8 mouse cellular contexts compared by ENCODE assay signal in genomic region chr17:27011998-27012672, GRCm38 (mm10). TPM values are rescaled to one million over a fixed set of nuclear protein-coding genes. Genes with fewer than 3 reads are reported as not detected.
A peak's percentile ranks its signal among the peaks of the same experiment; 100 is the strongest.
DNase-seq lines count a peak whose midpoint lies in the region; ATAC-seq and TF ChIP-seq lines count a peak whose summit lies in the region.

No protein-coding gene starts in this region.

- no peak overlapping the region for H3K9ac ChIP-seq in midbrain, embryonic 13.5 days (replicated peaks)
- H3K9ac ChIP-seq in hindbrain, embryonic 16.5 days (ENCODE audit: low read depth, low read length) = no peak overlapping the region

- WGBS in limb, embryonic 10.5 days = 60% methylated on average over 14 of the region's 14 CpGs
- WGBS in olfactory bulb, adult 2 months = 27% methylated on average over 14 of the region's 14 CpGs
- 67% methylated on average over 14 of the region's 14 CpGs for WGBS in midbrain, embryonic 13.5 days
- 65% methylated on average over 14 of the region's 14 CpGs for WGBS in hindbrain, embryonic 16.5 days

- H3K4me3 ChIP-seq in limb, embryonic 10.5 days = peak overlapping the region; percentile 3; the same call in 1 of the 2 replicates
- H3K4me3 ChIP-seq in olfactory bulb, adult 2 months (ENCODE audit: insufficient read depth, low read depth, low read length) = peak overlapping the region; percentile 9
- H3K4me3 ChIP-seq in midbrain, embryonic 13.5 days (replicated peaks) = no peak overlapping the region
- no peak overlapping the region for H3K4me3 ChIP-seq in hindbrain, embryonic 16.5 days (ENCODE audit: low read length)

- TF ChIP-seq POLR2A in olfactory bulb, adult 2 months (IDR thresholded peaks at IDR 0.05; ENCODE audit: insufficient read depth, low read depth, low read length) = no peak

- H3K27me3 ChIP-seq in limb, embryonic 10.5 days (ENCODE audit: low read depth, poor library complexity, severe bottlenecking) = no peaks in the 10 kb centered on the region
- H3K27me3 ChIP-seq in midbrain, embryonic 13.5 days = no peaks in the 10 kb centered on the region
- no peaks in the 10 kb centered on the region for H3K27me3 ChIP-seq in hindbrain, embryonic 16.5 days (replicated peaks; ENCODE audit: control insufficient read depth, insufficient read depth, low read length)

- H3K27ac ChIP-seq in limb, embryonic 10.5 days = peak overlapping the region; percentile 46; the same call in 1 of the 2 replicates
- peak overlapping the region; percentile 98 for H3K27ac ChIP-seq in olfactory bulb, adult 2 months (ENCODE audit: insufficient read depth, low read depth, low read length)
- H3K27ac ChIP-seq in midbrain, embryonic 13.5 days = no peak overlapping the region
- no peak overlapping the region for H3K27ac ChIP-seq in hindbrain, embryonic 16.5 days (ENCODE audit: low read depth, low read length)

- H3K4me2 ChIP-seq in midbrain, embryonic 13.5 days (replicated peaks) = no peak overlapping the region
- no peak overlapping the region for H3K4me2 ChIP-seq in hindbrain, embryonic 16.5 days (ENCODE audit: low read length)

- DNase-seq in frontal cortex, adult 2 months (ENCODE audit: extremely low spot score in 1 of 2, low spot score in 1 of 2) = no peak
- peak; percentile 88 for DNase-seq in ES-CJ7 (ENCODE audit: low read depth, low spot score)
- peak; percentile 30 for DNase-seq in limb, embryonic 10.5 days (ENCODE audit: low spot score)
- DNase-seq in embryo, embryonic 9.5 days (ENCODE audit: extremely low spot score) = no peak

- TF ChIP-seq CTCF in olfactory bulb, adult 2 months (IDR thresholded peaks at IDR 0.05; ENCODE audit: insufficient read depth, low read depth, low read length) = no peak

- no peaks in the 10 kb centered on the region for H3K9me3 ChIP-seq in limb, embryonic 10.5 days (replicated peaks)
- no peaks in the 10 kb centered on the region for H3K9me3 ChIP-seq in midbrain, embryonic 13.5 days
- no peaks in the 10 kb centered on the region for H3K9me3 ChIP-seq in hindbrain, embryonic 16.5 days (ENCODE audit: control insufficient read depth, low read length)

- H3K4me1 ChIP-seq in limb, embryonic 10.5 days = peaks cover 22% of the 10 kb centered on the region
- peaks cover 30% of the 10 kb centered on the region for H3K4me1 ChIP-seq in olfactory bulb, adult 2 months (ENCODE audit: control insufficient read depth, insufficient read depth, low read length)
- H3K4me1 ChIP-seq in midbrain, embryonic 13.5 days (replicated peaks) = peaks cover 6% of the 10 kb centered on the region; the same call in 1 of the 2 replicates
- no peaks in the 10 kb centered on the region for H3K4me1 ChIP-seq in hindbrain, embryonic 16.5 days (ENCODE audit: control insufficient read depth, insufficient read depth, low read depth, low read length)

- peak; percentile 39; the same call in 1 of the 2 replicates for ATAC-seq in frontal cortex, adult (ENCODE audit: low TSS enrichment)
- ATAC-seq in midbrain, embryonic 13.5 days = no peak
- no peak for ATAC-seq in hindbrain, embryonic 16.5 days

- no peaks in the 10 kb centered on the region for H3K36me3 ChIP-seq in limb, embryonic 10.5 days
- no peaks in the 10 kb centered on the region for H3K36me3 ChIP-seq in midbrain, embryonic 13.5 days
- H3K36me3 ChIP-seq in hindbrain, embryonic 16.5 days (ENCODE audit: control insufficient read depth, insufficient read depth, low read length) = no peaks in the 10 kb centered on the region

RNA-seq across cellular contexts. Expression of gene Bak1, which starts 16.7 kb away (rescaled TPM):
- 17.9 and 19.4 TPM in 2 replicates for polyA plus RNA-seq in frontal cortex, adult 2 months (2012; rRNA removed)
- 3.7 and 4.6 TPM in 2 replicates for polyA plus RNA-seq in limb, embryonic 10.5 days (2016; fragmentation: Nextera tagmentation; extraction: Ambion mirVana)
- not detected in 2 replicates for polyA plus RNA-seq in olfactory bulb, adult 2 months (2012; ENCODE audit: insufficient read depth, insufficient read length, low replicate concordance, missing spikeins)
- polyA plus RNA-seq in midbrain, embryonic 13.5 days (2015; fragmentation: Nextera tagmentation; extraction: Ambion mirVana) = 2.4 and 3.1 TPM in 2 replicates
- 4.0 and 4.1 TPM in 2 replicates for polyA plus RNA-seq in hindbrain, embryonic 16.5 days (2015; fragmentation: Nextera tagmentation; extraction: Ambion mirVana)

RNA-seq across cellular contexts. Expression of gene Zbtb9, which starts 39.2 kb away (rescaled TPM):
- polyA plus RNA-seq in frontal cortex, adult 2 months (2012; rRNA removed) = 16.7 and 17.4 TPM in 2 replicates
- 20.6 and 22.0 TPM in 2 replicates for polyA plus RNA-seq in limb, embryonic 10.5 days (2016; fragmentation: Nextera tagmentation; extraction: Ambion mirVana)
- 109 TPM in 1 of 2 replicates, not detected in the other for polyA plus RNA-seq in olfactory bulb, adult 2 months (2012; ENCODE audit: insufficient read depth, insufficient read length, low replicate concordance, missing spikeins)
- polyA plus RNA-seq in midbrain, embryonic 13.5 days (2015; fragmentation: Nextera tagmentation; extraction: Ambion mirVana) = 18.9 and 20.8 TPM in 2 replicates
- 13.0 and 15.6 TPM in 2 replicates for polyA plus RNA-seq in hindbrain, embryonic 16.5 days (2015; fragmentation: Nextera tagmentation; extraction: Ambion mirVana)

RNA-seq across cellular contexts. Expression of gene Itpr3, which starts 45.0 kb away (rescaled TPM):
- 3.8 and 4.2 TPM in 2 replicates for polyA plus RNA-seq in frontal cortex, adult 2 months (2012; rRNA removed)
- polyA plus RNA-seq in limb, embryonic 10.5 days (2016; fragmentation: Nextera tagmentation; extraction: Ambion mirVana) = 4.3 and 4.8 TPM in 2 replicates
- not detected in 2 replicates for polyA plus RNA-seq in olfactory bulb, adult 2 months (2012; ENCODE audit: insufficient read depth, insufficient read length, low replicate concordance, missing spikeins)
- polyA plus RNA-seq in midbrain, embryonic 13.5 days (2015; fragmentation: Nextera tagmentation; extraction: Ambion mirVana) = 0.68 and 1.3 TPM in 2 replicates
- polyA plus RNA-seq in hindbrain, embryonic 16.5 days (2015; fragmentation: Nextera tagmentation; extraction: Ambion mirVana) = 0.84 and 0.94 TPM in 2 replicates

Comparison
In these comparisons a context has a peak if more than half of its experiments do, and no peak if none do; other contexts are left out.
1. DNase-seq: peak in ES-CJ7 (single experiment) and limb, embryonic 10.5 days (single experiment); none in frontal cortex, adult 2 months (0 of 2) and embryo, embryonic 9.5 days (single experiment).
2. H3K27ac ChIP-seq: peak in limb, embryonic 10.5 days (single experiment) and olfactory bulb, adult 2 months (single experiment); none in midbrain, embryonic 13.5 days (single experiment) and hindbrain, embryonic 16.5 days (single experiment).
3. H3K4me3 ChIP-seq: peak in limb, embryonic 10.5 days (single experiment) and olfactory bulb, adult 2 months (single experiment); none in midbrain, embryonic 13.5 days (single experiment) and hindbrain, embryonic 16.5 days (single experiment).